Mouse (Mus musculus) Patski (cell line): ENCODE results near the gene Ncl. TPM values are rescaled to one million over a fixed set of nuclear protein-coding genes. Genes with fewer than 3 reads are reported as not detected.
A peak's percentile ranks its signal among the peaks of the same experiment; 100 is the strongest.

Source experiments
- ATAC-seq: fragments of 100-300 bp; one replicate; pipeline ENCODE4 v1.8.0; 2021
- CTCF ChIA-PET: fragments of 350-600 bp; sonication (Branson Sonifier 250); formaldehyde crosslinking; loops from one replicate; lab custom pipeline; 2022; ENCODE audit warnings: inconsistent platforms; lab: Charles Lee
- POLR2A ChIA-PET: fragments of 350-600 bp; sonication (Branson Sonifier 250); formaldehyde crosslinking; loops from one replicate; lab custom pipeline; 2022; ENCODE audit warnings: antibody characterized with exemption, inconsistent platforms; lab: Charles Lee
- DNase-seq: peaks from one replicate; pipeline ENCODE4 v3.0.0-alpha.2; 2011; ENCODE audit warnings: low read depth, low spot score
- H3K27me3 ChIP-seq: fragments of 371-371 bp; one replicate; pipeline ENCODE4 v1.5.1; 2021
- CTCF ChIP-seq: fragments of 100-300 bp; IDR thresholded peaks from one replicate; pipeline ENCODE4 v1.5.1; 2021
- in situ Hi-C: fragments of 300-500 bp; cut with MboI; formaldehyde crosslinking; loops from 3 replicates; pipeline ENCODE4 v1.11.1; 2018; ENCODE audit warnings: low pct_unique_long_range_greater_than_20kb, mixed read lengths
- polyA plus RNA-seq: library from polyadenylated mRNA; unstranded; gene quantifications from one replicate; pipeline ENCODE4 v1.2.3, GENCODE M21; 2021

The Ncl gene
- polyA plus RNA-seq, 1 experiment from 2014 or later = 419 TPM

GRCm38 (mm10) chr1:86361852-86362615 lies 2.8 kb upstream of the Ncl start:
- POLR2A ChIA-PET = interaction anchor here (0.6 to 0.9 kb wide), 2 partner anchors 72 to 343 kb away, joined by 5 to 6 read pairs; no protein-coding TSS in a partner anchor
- no peak for TF ChIP-seq CTCF
- CTCF ChIA-PET = no interaction called here
- DNase-seq = no peak
- in situ Hi-C loops = no loop called here
- no peak for ATAC-seq
- H3K27me3 ChIP-seq = no peaks in the 10 kb centered on the region

GRCm38 (mm10) chr1:86360441-86360840 lies 1.2 kb upstream of the Ncl start:
- POLR2A ChIA-PET = no interaction called here
- TF ChIP-seq CTCF = no peak
- DNase-seq (no peak), ATAC-seq (no peak)
- H3K27me3 ChIP-seq = no peaks in the 10 kb centered on the region
- CTCF ChIA-PET = interaction anchor here (1.1 to 1.3 kb wide), 2 partner anchors 10 to 11 kb away, joined by 3 to 4 read pairs; no protein-coding TSS in a partner anchor
- in situ Hi-C loops = no loop called here

GRCm38 (mm10) chr1:86359798-86360179 lies 589 bp upstream of the Ncl start:
- ATAC-seq (peak; percentile 24), DNase-seq (no peak)
- POLR2A ChIA-PET = interaction anchor here (0.6 to 1.1 kb wide), 2 partner anchors 19 to 178 kb away, joined by 3 to 4 read pairs; no protein-coding TSS in a partner anchor
- no peaks in the 10 kb centered on the region for H3K27me3 ChIP-seq
- CTCF ChIA-PET = interaction anchor here (1.1 kb wide), 1 partner anchor 12 kb away, joined by 4 read pairs; no protein-coding TSS in a partner anchor
- in situ Hi-C loops = no loop called here
- TF ChIP-seq CTCF = no peak

- ATAC-seq = no peak
- no peak for TF ChIP-seq CTCF
- ChIA-PET CTCF (interaction anchor here (0.8 kb wide), 1 partner anchor 71 kb away, joined by 3 read pairs; no protein-coding TSS in a partner anchor), POLR2A (interaction anchor here (0.7 to 1.1 kb wide), 2 partner anchors 20 to 192 kb away, joined by 3 read pairs; no protein-coding TSS in a partner anchor)
- in situ Hi-C loops = no loop called here
- no peaks in the 10 kb centered on the region for H3K27me3 ChIP-seq
- no peak for DNase-seq
These were observed 833 bp downstream of the Ncl start for GRCm38 (mm10) chr1:86358229-86358905.

GRCm38 (mm10) chr1:86354186-86354585 lies 5.0 kb downstream of the Ncl start:
- ChIA-PET CTCF (no interaction called here), POLR2A (no interaction called here)
- in situ Hi-C loops = no loop called here
- no peak for TF ChIP-seq CTCF
- no peak for DNase-seq
- ATAC-seq = no peak
- H3K27me3 ChIP-seq = no peaks in the 10 kb centered on the region

GRCm38 (mm10) chr1:86350576-86350975 lies 8.6 kb downstream of the Ncl start:
- DNase-seq (no peak), ATAC-seq (no peak)
- in situ Hi-C loops = no loop called here
- ChIA-PET CTCF (interaction anchor here (1.2 kb wide), 1 partner anchor 108 kb away, joined by 3 read pairs; no protein-coding TSS in a partner anchor), POLR2A (no interaction called here)
- TF ChIP-seq CTCF = no peak
- no peaks in the 10 kb centered on the region for H3K27me3 ChIP-seq

GRCm38 (mm10) chr1:86349696-86350095 lies 9.5 kb downstream of the Ncl start:
- no peak for TF ChIP-seq CTCF
- ATAC-seq = no peak
- ChIA-PET POLR2A (interaction anchor here (0.6 kb wide), 1 partner anchor 10 kb away, joined by 3 read pairs; no protein-coding TSS in a partner anchor), CTCF (interaction anchor here (1.2 kb wide), 1 partner anchor 107 kb away, joined by 3 read pairs; no protein-coding TSS in a partner anchor)
- H3K27me3 ChIP-seq = no peaks in the 10 kb centered on the region
- in situ Hi-C loops = no loop called here
- DNase-seq = no peak

GRCm38 (mm10) chr1:86349201-86349600 lies 10.0 kb downstream of the Ncl start:
- no peak for ATAC-seq
- TF ChIP-seq CTCF = no peak
- H3K27me3 ChIP-seq = no peaks in the 10 kb centered on the region
- CTCF ChIA-PET = no interaction called here
- DNase-seq = no peak
- in situ Hi-C loops = no loop called here
- POLR2A ChIA-PET = interaction anchor here (0.6 kb wide), 1 partner anchor 10 kb away, joined by 3 read pairs; no protein-coding TSS in a partner anchor

- H3K27me3 ChIP-seq = no peaks in the 10 kb centered on the region
- in situ Hi-C loops = no loop called here
- no peak for DNase-seq
- TF ChIP-seq CTCF = peak; percentile 23
- CTCF ChIA-PET = no interaction called here
- ATAC-seq = no peak
- POLR2A ChIA-PET = interaction anchor here (0.9 kb wide), 1 partner anchor 37 kb away, joined by 3 read pairs; no protein-coding TSS in a partner anchor
These were observed 10.4 kb downstream of the Ncl start for GRCm38 (mm10) chr1:86348801-86349200.

GRCm38 (mm10) chr1:86348083-86348482 lies 11.1 kb downstream of the Ncl start:
- no peak for ATAC-seq
- ChIA-PET POLR2A (interaction anchor here (0.9 kb wide), 1 partner anchor 36 kb away, joined by 3 read pairs; no protein-coding TSS in a partner anchor), CTCF (interaction anchor here (0.8 kb wide), 1 partner anchor 9 kb away, joined by 3 read pairs; no protein-coding TSS in a partner anchor)
- DNase-seq = no peak
- in situ Hi-C loops = no loop called here
- H3K27me3 ChIP-seq = no peaks in the 10 kb centered on the region
- TF ChIP-seq CTCF = no peak
